Mouse (Mus musculus): ENCODE measurements around the gene Clic5. TPM values are rescaled to one million over a fixed set of nuclear protein-coding genes. Genes with fewer than 3 reads are reported as not detected.

Gene Clic5
- polyA plus RNA-seq, 1 experiment from 2014 or later: 83.6 TPM

DNA sequence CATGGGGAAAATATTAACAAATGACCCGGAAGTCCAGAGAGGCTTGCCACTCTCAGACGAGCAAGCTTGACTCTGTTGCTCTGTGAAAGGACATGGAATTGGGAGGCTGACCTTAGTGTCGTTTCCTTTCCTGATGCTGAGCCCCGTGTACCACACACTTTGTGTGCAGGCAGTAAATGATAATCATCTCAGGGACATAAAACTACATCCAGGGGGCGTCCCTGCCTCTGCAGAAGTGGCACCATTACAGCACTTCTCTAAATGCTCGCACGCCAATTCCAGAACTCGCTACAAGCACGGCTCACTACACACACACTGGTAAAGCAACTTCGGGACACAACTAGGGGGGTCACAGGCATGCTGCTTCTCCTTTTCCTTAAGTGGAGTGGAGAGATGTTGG lies 136.9 kb downstream of the Clic5 start:
- H3K4me1 ChIP-seq (ENCODE audit: insufficient read depth, low read depth, low read length): no peaks in the 10 kb centered on the region
- no peak for DNase-seq (ENCODE audit: low spot score)
- no peak for ATAC-seq
- 63% methylated on average over 10 of the region's 10 CpGs for WGBS
- H3K9ac ChIP-seq (replicated peaks; ENCODE audit: low read depth): no peak overlapping the region
- H3K4me3 ChIP-seq (ENCODE audit: low read depth, low read length): no peak overlapping the region
- TF ChIP-seq EP300 (IDR thresholded peaks at IDR 0.05) (no peak), CTCF (IDR thresholded peaks at IDR 0.05) (no peak)
- no peak overlapping the region for H3K27ac ChIP-seq (ENCODE audit: low read length)
- no peaks in the 10 kb centered on the region for H3K9me3 ChIP-seq (ENCODE audit: low read length)
- no peak overlapping the region for H3K4me2 ChIP-seq (replicated peaks; ENCODE audit: low read depth, low read length)
- H3K27me3 ChIP-seq (replicated peaks; ENCODE audit: insufficient read depth, low read length): no peaks in the 10 kb centered on the region
- H3K36me3 ChIP-seq (ENCODE audit: insufficient read depth, low read length): no peaks in the 10 kb centered on the region

DNA sequence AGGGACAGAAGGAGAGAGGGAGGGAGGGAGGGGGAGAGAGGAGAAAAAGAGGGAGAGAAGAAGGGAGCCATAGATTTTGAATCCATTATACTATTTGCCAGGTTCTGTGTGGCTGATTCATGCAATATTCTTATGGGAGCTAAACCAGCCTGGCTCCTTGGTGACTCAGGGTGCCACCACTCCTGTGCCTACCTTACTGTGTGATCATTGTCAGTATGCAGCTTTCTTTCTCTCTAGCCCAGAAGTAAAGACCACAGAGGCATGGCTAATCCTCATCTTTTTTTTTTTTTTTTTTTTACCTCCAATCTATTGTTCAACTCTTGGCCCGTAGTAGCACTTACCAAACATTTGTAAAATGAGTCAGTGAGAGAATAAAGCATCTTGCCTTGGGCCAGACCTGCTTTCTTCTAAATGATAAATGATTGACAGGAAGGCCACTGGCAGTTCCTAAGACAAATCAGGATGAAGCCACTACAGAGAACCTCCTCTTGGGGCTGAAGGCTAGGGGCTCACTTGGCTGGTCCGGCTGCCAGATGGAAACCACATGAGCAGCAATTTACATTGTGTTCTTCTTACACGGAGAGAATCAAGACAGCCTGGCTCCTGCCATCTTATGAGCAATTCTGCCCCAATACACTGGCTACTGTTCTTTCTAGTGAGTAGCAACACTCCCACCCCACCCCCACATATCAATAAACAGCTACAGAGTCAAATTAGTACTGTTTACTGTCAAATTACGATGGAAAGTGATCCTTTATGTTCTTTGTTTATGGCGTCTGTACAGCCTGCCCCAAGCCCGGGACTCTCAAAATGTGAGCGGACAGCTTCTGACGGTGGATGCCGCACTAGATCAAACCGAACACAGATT lies 139.1 kb downstream of the Clic5 start:
- H3K4me1 ChIP-seq (ENCODE audit: insufficient read depth, low read depth, low read length): no peaks in the 10 kb centered on the region
- WGBS: 40% methylated on average over 10 of the region's 10 CpGs
- H3K36me3 ChIP-seq (ENCODE audit: insufficient read depth, low read length): no peaks in the 10 kb centered on the region
- no peak overlapping the region for H3K4me2 ChIP-seq (replicated peaks; ENCODE audit: low read depth, low read length)
- H3K27ac ChIP-seq (ENCODE audit: low read length): no peak overlapping the region
- no peak overlapping the region for H3K9ac ChIP-seq (replicated peaks; ENCODE audit: low read depth)
- ATAC-seq (no peak), DNase-seq (ENCODE audit: low spot score) (no peak)
- no peak overlapping the region for H3K4me3 ChIP-seq (ENCODE audit: low read depth, low read length)
- H3K27me3 ChIP-seq (replicated peaks; ENCODE audit: insufficient read depth, low read length): no peaks in the 10 kb centered on the region
- H3K9me3 ChIP-seq (ENCODE audit: low read length): no peaks in the 10 kb centered on the region
- TF ChIP-seq EP300 (IDR thresholded peaks at IDR 0.05) (no peak), CTCF (IDR thresholded peaks at IDR 0.05) (no peak)

DNA sequence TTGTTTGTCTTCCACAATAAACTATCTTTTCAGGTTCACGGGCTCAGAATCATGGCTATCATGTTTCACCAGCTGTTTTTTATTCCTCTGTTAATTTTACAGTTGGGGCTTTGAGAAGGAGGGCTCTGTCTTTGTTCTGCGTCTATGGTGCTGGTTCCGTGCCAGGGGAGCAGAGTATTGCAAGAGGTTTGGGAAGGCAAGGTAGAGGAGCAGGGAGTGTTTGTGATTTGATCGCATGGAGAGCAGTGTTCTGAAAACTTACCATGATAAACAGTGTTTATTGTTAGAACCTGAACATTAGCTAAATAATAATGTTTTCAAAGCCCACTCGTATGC lies 139.7 kb downstream of the Clic5 start:
- no peak overlapping the region for H3K4me2 ChIP-seq (replicated peaks; ENCODE audit: low read depth, low read length)
- no peak for DNase-seq (ENCODE audit: low spot score)
- WGBS: 40% methylated on average over 5 of the region's 5 CpGs

More for the DNA sequence above, 139.7 kb downstream of the Clic5 start:
- Histone ChIP-seq H3K4me1 (ENCODE audit: insufficient read depth, low read depth, low read length) (no peaks in the 10 kb centered on the region), H3K27me3 (replicated peaks; ENCODE audit: insufficient read depth, low read length) (no peaks in the 10 kb centered on the region), H3K4me3 (ENCODE audit: low read depth, low read length) (no peak overlapping the region), H3K36me3 (ENCODE audit: insufficient read depth, low read length) (no peaks in the 10 kb centered on the region), H3K9ac (replicated peaks; ENCODE audit: low read depth) (no peak overlapping the region), H3K9me3 (ENCODE audit: low read length) (no peaks in the 10 kb centered on the region), H3K27ac (ENCODE audit: low read length) (no peak overlapping the region)
- no peak for ATAC-seq
- no peak for TF ChIP-seq EP300 (IDR thresholded peaks at IDR 0.05)
- no peak for TF ChIP-seq CTCF (IDR thresholded peaks at IDR 0.05)

Other genes with a start within 250 kb of the Clic5 start
- gene Enpp5, start 109.8 kb upstream of the Clic5 start, polyA plus RNA-seq (2015; fragmentation: Nextera tagmentation; extraction: Ambion mirVana): 15.3 and 19.4 TPM in 2 replicates
- 8.4 and 9.2 TPM in 2 replicates for gene Enpp4, start 82.8 kb upstream of the Clic5 start, polyA plus RNA-seq (2015; fragmentation: Nextera tagmentation; extraction: Ambion mirVana)

Data from lung, postnatal 0 days (tissue).